Mouse (Mus musculus) kidney, adult 2 months (tissue): Measurements from ENCODE around the gene Acadl.

Experiments used
- CTCF ChIP-seq: fragments of 200-500 bp; conservative IDR thresholded peaks from 2 replicates; pipeline ENCODE4 v1.5.1; 2011; ENCODE audit warnings: low read depth, mild to moderate bottlenecking, control low read depth, low read length, moderate library complexity, mixed read lengths; ENCODE audit not compliant: insufficient read depth, insufficient read length
- POLR2A ChIP-seq: fragments of 200-500 bp; IDR thresholded peaks from one replicate; pipeline ENCODE4 v1.6.1; 2011; ENCODE audit warnings: low read depth, low read length, control low read depth

DNA sequence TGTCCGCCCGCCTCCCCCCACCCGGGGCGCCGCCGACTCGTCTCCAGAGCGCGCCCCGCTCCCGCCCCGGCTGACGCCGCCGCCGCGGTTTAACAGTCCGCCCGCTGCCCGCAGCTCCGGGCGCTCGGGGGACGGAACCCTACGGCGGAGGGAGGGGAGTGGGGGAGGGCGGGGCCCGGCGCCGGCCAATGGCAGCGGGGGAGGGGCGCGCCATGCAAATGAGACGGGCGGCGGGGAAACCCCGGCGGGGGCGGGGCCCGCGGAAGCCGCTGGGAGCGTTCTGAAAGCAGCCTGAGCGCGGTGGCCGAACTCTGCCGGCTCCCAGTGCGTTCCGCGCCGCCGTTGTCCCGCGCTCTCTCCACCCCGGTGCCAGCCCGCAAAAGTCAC is 45.6 kb downstream of the Acadl start, which contains the start of gene Kansl1l:
- TF ChIP-seq CTCF (no peak), POLR2A (no peak)
